Mouse (Mus musculus) cortical plate, adult 2 months (tissue): ENCODE measurements around the gene Mycbp2.

Source experiments
- CTCF ChIP-seq: fragments of 200-500 bp; IDR thresholded peaks from 2 replicates; pipeline ENCODE4 v1.5.1; 2011; ENCODE audit warnings: mild to moderate bottlenecking, control low read depth, low read length; ENCODE audit not compliant: insufficient read depth; ENCODE audit errors: extremely low read depth
- POLR2A ChIP-seq: fragments of 200-500 bp; IDR thresholded peaks from 2 replicates; pipeline ENCODE4 v1.6.1; 2011; ENCODE audit warnings: mild to moderate bottlenecking, low read length, control low read depth; ENCODE audit not compliant: insufficient read depth; ENCODE audit errors: extremely low read depth

DNA sequence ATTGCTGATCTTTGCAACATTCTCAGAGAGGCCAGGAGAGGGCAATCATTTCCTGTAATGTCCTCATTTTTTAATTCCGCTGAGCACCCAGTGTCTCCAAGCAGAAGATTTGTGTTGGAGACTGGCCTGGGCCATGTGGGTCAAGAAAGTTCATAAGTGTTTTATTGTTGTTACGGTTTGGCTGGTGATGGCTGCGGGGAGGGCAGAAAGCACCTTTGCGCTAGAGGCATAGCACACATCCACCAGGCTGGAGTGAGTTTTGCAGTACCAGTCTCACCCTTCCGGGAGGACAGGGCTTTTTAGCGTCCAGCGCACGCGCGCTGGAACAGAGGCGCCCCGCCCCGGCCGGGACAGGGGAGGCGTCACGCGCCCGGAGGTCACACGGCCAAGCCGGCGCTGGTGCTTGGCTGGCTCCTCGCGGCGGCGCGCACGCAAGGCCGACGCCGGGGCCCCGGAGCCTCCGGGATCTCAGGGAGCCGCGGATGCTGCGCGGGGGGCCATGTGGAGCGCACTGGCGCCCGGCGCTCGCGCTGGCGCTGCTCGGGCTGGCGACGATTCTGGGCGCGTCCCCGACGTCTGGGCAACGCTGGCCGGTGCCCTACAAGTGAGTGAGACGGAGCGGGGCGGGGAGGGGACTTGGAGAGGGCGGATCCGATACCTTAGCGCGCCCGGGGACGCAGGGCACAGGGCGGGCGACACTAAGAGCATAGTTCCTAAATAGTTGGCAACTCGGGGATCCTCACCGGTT, 276.6 kb downstream of the Mycbp2 start, which contains the start of gene Cln5:
- TF ChIP-seq CTCF = no peak
- TF ChIP-seq POLR2A = peak; percentile 91
